Mouse (Mus musculus) layer of hippocampus, adult 2 months (tissue): ENCODE measurements around the gene Olfr828. TPM values are rescaled to one million over a fixed set of nuclear protein-coding genes. Genes with fewer than 3 reads are reported as not detected.

ENCODE experiments used
- DNase-seq, 2 experiments: peaks; one replicate each; pipeline ENCODE4 v3.0.0; 2022; ENCODE audit warnings: low spot score in 2 of 2
- H3K27ac ChIP-seq: fragments of 200-600 bp; 2 replicates; pipeline ENCODE4 v1.8.1; 2022
- H3K4me3 ChIP-seq: fragments of 200-600 bp; 2 replicates; pipeline ENCODE4 v1.8.1; 2022; ENCODE audit warnings: mild to moderate bottlenecking
- CTCF ChIP-seq: fragments of 200-600 bp; conservative IDR thresholded peaks from 2 replicates; pipeline ENCODE4 v1.8.1; 2022; ENCODE audit warnings: antibody characterized with exemption, mild to moderate bottlenecking, moderate library complexity
- long read RNA-seq, 2 experiments: library from polyadenylated mRNA; stranded (forward); transcript quantifications; one replicate each; pipeline ENCODE4 v2.0.0; 2021; ENCODE audit warnings: borderline mapping rate in 2 of 2
- total RNA-seq, 2 experiments: library from RNA; stranded (reverse); gene quantifications; 2 replicates each; pipeline ENCODE4 v1.2.3; 2021

Gene Olfr828
- total RNA-seq = not detected
- long read RNA-seq, experiment 1 = 0 reads
- long read RNA-seq, experiment 2 = 0 reads

DNA sequence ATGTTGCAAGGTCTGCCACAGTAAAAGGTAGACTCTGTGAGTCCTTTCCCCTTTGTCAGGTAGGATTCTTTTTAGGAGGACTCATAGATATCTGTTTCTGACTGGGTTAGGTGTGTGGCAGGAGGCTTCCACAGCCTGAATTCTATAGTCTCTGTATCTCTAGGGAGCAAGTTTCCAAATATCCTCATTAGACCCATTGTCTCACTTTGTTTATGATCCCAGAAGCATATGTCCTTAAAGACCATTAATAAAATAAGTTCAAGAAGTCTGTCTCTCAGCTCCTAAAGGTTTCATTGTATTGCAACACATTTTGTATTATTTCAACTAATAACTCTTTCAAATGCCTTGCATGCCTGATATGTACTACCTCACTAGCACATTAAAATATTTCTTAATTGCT lies at the start of gene Olfr828:
Gene Olfr828 (minus strand): TSS at position 101 of the 400 bp plus-strand sequence.
- DNase-seq = no peak
- TF ChIP-seq CTCF = no peak
- Histone ChIP-seq H3K27ac (no peak within 1 kb of the TSS), H3K4me3 (no peak within 1 kb of the TSS)

DNA sequence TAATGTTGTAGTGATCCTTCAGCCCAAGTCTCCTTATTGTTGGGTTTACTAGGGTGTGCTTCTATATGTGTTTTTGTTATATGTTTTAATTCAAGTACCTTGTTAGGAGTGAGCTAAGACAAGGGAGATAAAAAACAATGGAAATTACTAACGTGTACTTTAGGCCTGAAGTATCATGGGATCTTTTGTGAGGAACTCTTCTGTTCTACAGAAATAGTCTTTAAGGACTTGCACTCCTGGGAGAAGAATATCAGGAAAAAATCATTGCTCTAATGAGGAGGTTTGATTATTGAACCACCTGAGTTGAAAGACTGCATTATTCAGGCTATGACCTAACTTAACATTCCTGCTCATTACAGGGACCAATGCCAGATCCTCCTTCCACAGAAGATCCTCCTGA lies 35.3 kb upstream of the Olfr828 start, which contains the start of gene Olfr829:
Gene Olfr829 (plus strand): TSS at position 301 of the 400 bp plus-strand sequence.
- Histone ChIP-seq H3K27ac (no peak within 1 kb of the TSS), H3K4me3 (no peak within 1 kb of the TSS)
- DNase-seq = no peak
- no peak for TF ChIP-seq CTCF

DNA sequence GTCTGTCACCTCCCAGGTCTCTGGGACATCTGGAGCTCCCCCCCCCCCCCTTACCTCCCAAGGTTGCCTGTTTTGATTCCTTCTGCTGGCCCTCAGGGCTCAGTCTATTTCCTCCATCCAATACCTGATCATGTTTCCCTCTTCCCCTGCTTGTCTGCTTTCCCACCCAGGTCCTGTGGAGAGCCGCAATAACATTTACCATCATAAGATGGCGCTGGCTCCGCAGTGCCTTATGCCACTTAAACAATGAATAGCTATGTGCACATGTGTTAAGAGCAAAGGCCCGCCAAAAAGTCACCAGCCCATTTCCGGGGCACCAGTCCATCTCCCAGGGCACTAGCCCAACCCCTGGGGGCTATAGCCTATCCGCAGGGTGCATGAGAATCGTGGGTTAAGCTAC lies 34.0 kb downstream of the Olfr828 start:
- no peak for TF ChIP-seq CTCF
- no peak overlapping the region for H3K4me3 ChIP-seq
- no peak overlapping the region for H3K27ac ChIP-seq
- no peak for DNase-seq

DNA sequence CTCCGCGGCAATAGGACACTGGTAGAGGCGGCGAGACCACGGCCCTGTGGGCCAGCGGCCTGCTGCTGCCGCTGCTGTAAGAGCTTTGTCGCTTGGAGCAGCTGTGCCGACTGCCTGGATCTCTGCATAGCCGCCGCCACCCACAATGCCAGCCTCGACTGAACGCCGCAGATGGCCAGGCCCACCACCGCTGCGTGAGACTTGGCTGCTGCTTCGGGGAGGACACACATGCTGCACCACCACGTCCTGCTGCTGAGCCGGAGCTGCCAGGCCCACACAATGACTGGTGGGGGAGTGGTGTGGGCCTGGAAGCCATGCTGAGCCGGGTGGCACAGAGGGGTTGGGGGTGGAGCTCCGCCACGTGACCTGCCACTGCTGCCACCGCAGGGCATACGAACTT lies 39.9 kb downstream of the Olfr828 start:
- no peak overlapping the region for H3K4me3 ChIP-seq
- TF ChIP-seq CTCF = no peak
- DNase-seq = peak; percentile 16 to 39
- no peak overlapping the region for H3K27ac ChIP-seq

DNA sequence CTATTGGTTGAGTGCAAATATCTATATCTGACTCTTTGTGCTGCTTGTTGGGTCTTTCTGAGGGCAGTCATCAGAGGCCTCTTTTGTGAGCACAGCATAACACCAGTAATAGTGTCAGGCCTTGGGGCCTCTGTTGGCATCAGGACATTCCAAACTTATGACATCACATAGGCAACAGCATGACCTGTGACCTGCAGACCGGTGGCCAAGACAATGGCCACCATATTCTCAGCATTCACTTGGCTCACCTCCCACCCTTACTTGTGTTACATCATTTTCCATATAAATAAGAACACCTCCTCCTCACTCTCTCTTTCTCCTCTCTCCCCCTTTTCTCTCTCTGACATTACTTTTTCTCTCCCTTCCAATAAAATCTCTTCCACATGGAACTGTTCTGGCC lies 40.3 kb downstream of the Olfr828 start:
- DNase-seq = no peak
- Histone ChIP-seq H3K4me3 (no peak overlapping the region), H3K27ac (no peak overlapping the region)
- no peak for TF ChIP-seq CTCF

Other genes starting within 250 kb of the Olfr828 start
- not detected for gene Muc16, start 145.0 kb downstream of the Olfr828 start, total RNA-seq
- gene Olfr24, start 55.5 kb downstream of the Olfr828 start, total RNA-seq = not detected
- gene Olfr829, start 35.4 kb upstream of the Olfr828 start, total RNA-seq = not detected
- not detected for gene Olfr830, start 55.2 kb upstream of the Olfr828 start, total RNA-seq
- gene Olfr832, start 117.6 kb upstream of the Olfr828 start, total RNA-seq = not detected
- gene Olfr834, start 168.5 kb upstream of the Olfr828 start, total RNA-seq = not detected
- gene Olfr835, start 213.2 kb upstream of the Olfr828 start, total RNA-seq = not detected